Mouse (Mus musculus): ENCODE results near the gene Grpel1. TPM values are rescaled to one million over a fixed set of nuclear protein-coding genes. Genes with fewer than 3 reads are reported as not detected.

Grpel1 gene
- 27.3 TPM for polyA plus RNA-seq (2014; fragmentation: Illumina TruSeq; extraction: RNeasy Lipid Tissue Mini Kit (QIAGEN cat#74804); ENCODE audit: low read depth, low replicate concordance)

GRCm38 (mm10) chr5:36464709-36465661 is at the start of gene Grpel1:
Gene Grpel1, plus strand, starts transcription at chr5:36464998.

GRCm38 (mm10) chr5:36484171-36484990 is 19.6 kb downstream of the Grpel1 start, which contains the start of the genes Tada2b and Ccdc96:
Gene Tada2b, minus strand, starts transcription at chr5:36484285.
Gene Ccdc96, plus strand, starts transcription at chr5:36484588.

Other genes with a start within 250 kb of the Grpel1 start
- 1.2 TPM for gene Sorcs2, start 66.9 kb upstream of the Grpel1 start, polyA plus RNA-seq (2014; fragmentation: Illumina TruSeq; extraction: RNeasy Lipid Tissue Mini Kit (QIAGEN cat#74804); ENCODE audit: low read depth, low replicate concordance)
- gene Tada2b, start 19.3 kb downstream of the Grpel1 start, polyA plus RNA-seq (2014; fragmentation: Illumina TruSeq; extraction: RNeasy Lipid Tissue Mini Kit (QIAGEN cat#74804); ENCODE audit: low read depth, low replicate concordance), result 33.2 TPM
- gene Ccdc96, start 19.6 kb downstream of the Grpel1 start, polyA plus RNA-seq (2014; fragmentation: Illumina TruSeq; extraction: RNeasy Lipid Tissue Mini Kit (QIAGEN cat#74804); ENCODE audit: low read depth, low replicate concordance), result 0.23 TPM
- gene Tbc1d14, start 128.3 kb downstream of the Grpel1 start, polyA plus RNA-seq (2014; fragmentation: Illumina TruSeq; extraction: RNeasy Lipid Tissue Mini Kit (QIAGEN cat#74804); ENCODE audit: low read depth, low replicate concordance), result 32.3 TPM
- 83.7 TPM for gene D5Ertd579e, start 231.0 kb downstream of the Grpel1 start, polyA plus RNA-seq (2014; fragmentation: Illumina TruSeq; extraction: RNeasy Lipid Tissue Mini Kit (QIAGEN cat#74804); ENCODE audit: low read depth, low replicate concordance)

All from adrenal gland, adult 10 weeks (tissue).